Mouse (Mus musculus): ENCODE measurements around the gene Tox4. TPM values are rescaled to one million over a fixed set of nuclear protein-coding genes. Genes with fewer than 3 reads are reported as not detected.
"Not testable (repeated sequence)": the region's sequence is repeated elsewhere in the genome, so short reads cannot be mapped to it uniquely, and the experiment has no call there.

The Tox4 gene
- total RNA-seq, 2 experiments from 2014 or later, result 48.0 to 56.2 TPM

DNA sequence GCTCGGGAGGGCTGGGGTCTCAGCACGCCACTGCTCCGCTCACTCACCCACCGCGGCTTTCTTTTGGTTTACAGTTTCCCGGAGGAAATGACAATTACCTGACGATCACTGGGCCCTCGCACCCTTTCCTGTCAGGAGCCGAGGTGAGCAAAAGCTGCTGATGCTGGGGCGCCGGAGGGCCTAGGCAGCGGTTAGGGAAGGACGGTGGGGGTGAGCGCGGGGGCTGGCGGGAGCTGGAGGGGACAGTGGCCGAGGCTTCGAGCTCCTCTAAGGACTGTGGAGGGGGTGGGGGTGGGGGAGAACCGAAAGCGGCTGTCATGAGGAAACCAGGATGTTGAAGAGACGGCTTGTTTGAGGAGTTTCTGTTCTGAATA is 788 bp downstream of the Tox4 start:
- peak overlapping the region; percentile 97 for H3K4me3 ChIP-seq
- intact Hi-C loops (cut with DNase I), result loop anchor here (1.0 to 2.0 kb wide), 2 partner anchors 23 to 395 kb away; partner anchors contain the start of genes Chd8 and Mettl17
- no peak for TF ChIP-seq CTCF (IDR thresholded peaks at IDR 0.05)
- peak; percentile 43 for DNase-seq
- peak overlapping the region; percentile 96 for H3K27ac ChIP-seq

DNA sequence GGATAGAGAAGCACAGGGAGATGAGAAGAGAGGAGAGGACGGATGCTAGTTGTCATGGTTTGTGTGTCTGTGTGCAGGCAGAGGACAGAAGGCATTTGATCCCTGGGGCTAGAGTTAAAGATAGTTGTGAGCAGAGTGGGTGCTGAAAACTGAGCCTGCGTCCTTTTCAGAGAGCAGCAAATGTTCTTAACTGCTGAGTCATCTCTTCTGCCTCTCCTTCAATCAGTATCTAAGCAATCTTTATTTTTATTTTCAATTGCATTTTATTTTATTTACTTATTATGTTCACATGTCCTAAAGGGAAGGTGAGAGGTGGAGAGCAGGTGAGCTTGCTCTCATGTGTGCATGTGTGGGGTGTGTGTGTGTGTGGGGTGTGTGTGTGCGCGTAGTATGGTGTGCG is 4.7 kb downstream of the Tox4 start:
- H3K27ac ChIP-seq, result peak overlapping the region; percentile 83
- TF ChIP-seq CTCF (IDR thresholded peaks at IDR 0.05), result no peak
- peak; percentile 36 for DNase-seq
- intact Hi-C loops (cut with DNase I), result loop anchor here (2.0 kb wide), 1 partner anchor 17 kb away; no protein-coding TSS in a partner anchor
- peak overlapping the region; percentile 43 for H3K4me3 ChIP-seq

GRCm38 (mm10) chr14:52284191-52284590 is 5.2 kb downstream of the Tox4 start:
- no peak for TF ChIP-seq CTCF (IDR thresholded peaks at IDR 0.05)
- H3K4me3 ChIP-seq, result no peak overlapping the region; the same call in 1 of the 2 replicates
- peak overlapping the region; percentile 83 for H3K27ac ChIP-seq
- DNase-seq, result no peak
- intact Hi-C loops (cut with DNase I), result loop anchor here (2.0 kb wide), 1 partner anchor 17 kb away; no protein-coding TSS in a partner anchor

DNA sequence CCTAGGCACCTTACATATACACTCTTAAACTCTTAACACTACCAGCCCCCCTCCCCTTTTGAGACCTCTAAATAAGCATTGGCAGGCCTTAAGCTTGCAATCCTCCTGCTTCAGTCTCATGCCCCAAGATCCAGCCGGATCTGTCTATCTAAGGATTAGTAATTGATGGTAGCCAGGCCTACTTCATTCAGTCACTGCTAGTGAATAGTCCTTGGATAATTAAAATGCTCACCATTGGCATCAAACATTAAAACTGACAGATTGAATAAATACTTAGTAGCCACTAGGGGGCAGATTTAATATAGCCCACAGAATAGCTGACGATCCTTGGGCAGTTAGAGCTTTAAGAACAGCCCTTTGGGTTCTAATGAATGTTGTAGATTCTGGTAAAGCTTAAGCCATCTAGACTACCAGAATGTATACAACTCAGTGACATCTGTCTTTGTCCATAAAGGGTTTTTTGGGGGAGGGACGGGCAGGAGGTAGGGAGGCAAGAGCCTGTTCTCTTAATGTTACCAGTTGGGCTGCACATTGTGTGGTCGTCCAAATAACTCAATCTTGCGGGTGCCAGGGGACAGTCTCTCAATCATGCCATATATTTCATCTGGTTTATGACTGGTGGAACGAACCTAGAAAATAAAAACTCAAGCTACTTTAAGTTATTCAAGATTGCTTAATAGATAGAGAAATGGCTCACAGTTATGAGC is 16.8 kb downstream of the Tox4 start:
- intact Hi-C loops (cut with DNase I), result loop anchor here (1.0 kb wide), 1 partner anchor 43 kb away; no protein-coding TSS in a partner anchor
- Histone ChIP-seq H3K4me3 (no peak overlapping the region), H3K27ac (no peak overlapping the region)
- peak; percentile 69 for TF ChIP-seq CTCF (IDR thresholded peaks at IDR 0.05)
- DNase-seq, result no peak

- DNase-seq, H3K4me3 ChIP-seq, H3K27ac ChIP-seq: not testable (repeated sequence)
- intact Hi-C loops (cut with DNase I), result loop anchor here (5.0 to 10.0 kb wide), 2 partner anchors 199 to 416 kb away; partner anchors contain the start of gene Hnrnpc
These were observed 24.6 kb downstream of the Tox4 start for GRCm38 (mm10) chr14:52303517-52303916.

DNA sequence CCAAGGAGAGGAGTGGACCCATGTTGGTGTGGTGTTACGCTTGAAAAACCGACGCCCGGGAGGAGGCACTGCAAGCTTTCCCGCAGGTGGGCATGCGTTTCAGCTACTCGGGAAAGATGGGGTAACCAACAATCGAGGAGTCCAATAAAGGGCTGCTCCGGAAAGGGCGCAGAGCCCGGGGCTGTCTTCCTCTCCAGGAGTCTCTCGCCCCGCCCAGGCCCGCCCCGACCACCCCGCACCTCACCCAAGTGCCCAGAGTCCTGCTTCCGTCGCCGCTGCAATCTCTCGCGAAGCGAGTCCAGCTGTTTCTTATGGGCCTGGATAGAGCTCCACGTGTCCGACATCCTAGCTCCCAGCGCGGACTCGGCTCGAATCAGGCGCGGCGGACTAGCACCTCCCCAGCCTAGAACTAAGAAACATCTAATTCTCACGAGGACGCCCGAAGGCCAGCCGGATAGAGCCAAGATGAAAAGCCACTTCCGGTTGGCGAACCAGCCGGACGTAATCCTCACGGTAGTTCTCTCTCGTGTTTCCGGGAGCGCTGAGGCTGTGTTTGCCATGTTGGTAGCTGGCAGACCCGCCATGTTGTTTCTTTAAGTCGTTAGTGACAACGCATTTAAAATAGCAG is 25.8 kb downstream of the Tox4 start, which contains the start of gene Mettl3:
Mettl3 (minus strand) TSS at position 485 of the 628 bp plus-strand sequence.
- no peak for TF ChIP-seq CTCF (IDR thresholded peaks at IDR 0.05)
- Histone ChIP-seq H3K27ac (peak within 1 kb of the TSS; percentile 88), H3K4me3 (peak within 1 kb of the TSS; percentile 80)
- intact Hi-C loops (cut with DNase I), result loop anchor here (5.0 to 10.0 kb wide), 2 partner anchors 200 to 417 kb away; partner anchors contain the start of gene Hnrnpc
- peak; percentile 94 for DNase-seq

DNA sequence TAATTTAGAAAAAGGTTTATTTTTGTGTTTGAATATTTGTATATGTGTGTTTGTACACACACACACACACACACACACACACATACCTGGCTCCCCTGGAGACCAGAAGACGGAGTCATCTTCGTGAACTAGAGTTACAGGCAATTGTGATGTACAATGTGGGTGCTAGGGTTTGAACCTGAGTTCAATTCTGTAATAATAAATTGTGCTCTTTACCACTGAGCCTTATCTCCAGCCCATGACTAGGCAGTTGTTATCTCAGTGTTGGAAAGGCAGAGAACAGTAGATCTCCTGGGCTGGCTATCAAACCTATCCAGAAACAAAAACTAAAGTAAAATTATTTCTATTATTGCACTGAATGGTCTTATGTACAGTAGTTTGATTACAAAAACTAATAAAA is 27.2 kb downstream of the Tox4 start:
- TF ChIP-seq CTCF (IDR thresholded peaks at IDR 0.05), result no peak
- intact Hi-C loops (cut with DNase I), result loop anchor here (10.0 kb wide), 1 partner anchor 201 kb away; the partner anchor contains the start of gene Hnrnpc
- Histone ChIP-seq H3K27ac (no peak overlapping the region), H3K4me3 (no peak overlapping the region)
- no peak for DNase-seq

GRCm38 (mm10) chr14:52310343-52310742 is 31.4 kb downstream of the Tox4 start:
- intact Hi-C loops (cut with DNase I); H3K27ac ChIP-seq; H3K4me3 ChIP-seq; DNase-seq: not testable (repeated sequence)

- DNase-seq, result no peak
- Histone ChIP-seq H3K27ac (no peak overlapping the region), H3K4me3 (no peak overlapping the region)
- intact Hi-C loops (cut with DNase I), result no loop called here
- no peak for TF ChIP-seq CTCF (IDR thresholded peaks at IDR 0.05)
These were observed 32.0 kb downstream of the Tox4 start for GRCm38 (mm10) chr14:52310906-52311305.

- Histone ChIP-seq H3K27ac (no peak overlapping the region), H3K4me3 (0 out of 2 replicates have a peak overlapping the region, but pooled peaks have one; percentile 11)
- no peak for TF ChIP-seq CTCF (IDR thresholded peaks at IDR 0.05)
- intact Hi-C loops (cut with DNase I), result no loop called here
- no peak for DNase-seq
These were observed 35.2 kb downstream of the Tox4 start for GRCm38 (mm10) chr14:52313931-52314807.

- intact Hi-C loops (cut with DNase I), result no loop called here
- Histone ChIP-seq H3K4me3 (no peak overlapping the region; the same call in 1 of the 2 replicates), H3K27ac (no peak overlapping the region)
- DNase-seq, result no peak
- no peak for TF ChIP-seq CTCF (IDR thresholded peaks at IDR 0.05)
These were observed 35.8 kb downstream of the Tox4 start for GRCm38 (mm10) chr14:52314808-52315150.

DNA sequence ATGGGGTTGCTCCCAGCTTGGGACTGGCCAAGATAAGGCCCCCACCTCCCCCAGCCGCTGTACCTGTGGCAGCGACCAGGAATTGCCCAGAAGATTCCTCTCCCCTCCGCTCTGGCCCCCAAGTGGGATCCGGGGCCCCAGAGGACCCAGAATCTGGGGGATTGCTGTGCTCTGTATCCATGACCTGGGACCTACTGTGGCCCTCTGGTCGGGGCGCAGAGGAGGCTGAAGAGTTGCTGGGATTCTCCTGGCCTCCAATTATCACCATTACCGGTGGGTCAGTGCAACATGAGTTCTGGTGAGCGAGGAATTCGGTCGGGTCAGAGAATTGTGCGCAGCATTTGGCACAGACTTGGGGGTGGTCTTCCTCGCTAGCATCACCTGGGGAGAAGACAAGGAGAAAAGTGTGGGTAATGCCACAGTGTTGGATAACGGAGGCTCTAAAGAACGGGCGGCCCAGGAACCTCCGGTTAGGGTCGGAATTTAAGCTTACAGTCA is 36.4 kb downstream of the Tox4 start:
- Histone ChIP-seq H3K27ac (peak overlapping the region; percentile 80), H3K4me3 (peak overlapping the region; percentile 87)
- no peak for DNase-seq
- TF ChIP-seq CTCF (IDR thresholded peaks at IDR 0.05), result no peak
- intact Hi-C loops (cut with DNase I), result no loop called here

All from gastrocnemius, adult 2 months (tissue).